Mouse (Mus musculus): Measurements from ENCODE around the gene Cckbr. TPM values are rescaled to one million over a fixed set of nuclear protein-coding genes. Genes with fewer than 3 reads are reported as not detected.
A peak's percentile ranks its signal among the peaks of the same experiment; 100 is the strongest.
"Not testable (repeated sequence)": the region's sequence is repeated elsewhere in the genome, so short reads cannot be mapped to it uniquely, and the experiment has no call there.

Cckbr gene
- polyA plus RNA-seq, 1 experiment from 2014 or later = 0.69 TPM

DNA sequence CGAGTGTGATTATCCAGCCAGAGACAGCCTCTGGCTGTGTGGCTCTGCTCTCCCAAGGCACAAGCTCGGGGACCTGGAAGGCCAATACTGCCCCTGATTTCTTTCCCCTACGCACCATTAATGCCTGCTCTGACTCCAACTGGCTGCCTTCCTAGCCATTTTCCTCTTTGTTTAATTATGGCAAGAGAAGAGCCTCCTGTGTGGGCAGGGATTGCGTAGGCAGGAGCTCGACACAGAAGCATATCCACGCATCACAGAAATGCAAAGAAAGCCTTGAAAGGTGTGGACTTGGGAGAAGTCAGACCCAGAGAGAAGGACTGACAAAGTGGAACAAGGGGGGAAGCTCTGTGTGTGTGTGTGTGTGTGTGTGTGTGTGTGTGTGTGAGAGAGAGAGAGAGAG, 11.1 kb upstream of the Cckbr start:
- no peaks in the 10 kb centered on the region for H3K36me3 ChIP-seq (replicated peaks)
- DNase-seq (ENCODE audit: extremely low spot score, low spot score) = no peak
- WGBS = 65% methylated on average over 6 of the region's 6 CpGs
- no peaks in the 10 kb centered on the region for H3K9me3 ChIP-seq
- H3K4me3 ChIP-seq = no peak overlapping the region
- H3K27me3 ChIP-seq (ENCODE audit: poor library complexity, severe bottlenecking) = 0 out of 2 replicates have a peak, but pooled peaks cover 3% of the 10 kb centered on the region
- H3K27ac ChIP-seq = no peak overlapping the region
- no peaks in the 10 kb centered on the region for H3K4me1 ChIP-seq

GRCm38 (mm10) chr7:105416529-105416928, 9.0 kb upstream of the Cckbr start:
- no peaks in the 10 kb centered on the region for H3K36me3 ChIP-seq (replicated peaks)
- no peak overlapping the region for H3K4me3 ChIP-seq
- no peaks in the 10 kb centered on the region for H3K4me1 ChIP-seq
- no peak for DNase-seq (ENCODE audit: extremely low spot score, low spot score)
- H3K27ac ChIP-seq = no peak overlapping the region
- WGBS = 93% methylated on average over 7 of the region's 7 CpGs
- no peaks in the 10 kb centered on the region for H3K9me3 ChIP-seq
- H3K27me3 ChIP-seq (ENCODE audit: poor library complexity, severe bottlenecking) = no peaks in the 10 kb centered on the region

DNA sequence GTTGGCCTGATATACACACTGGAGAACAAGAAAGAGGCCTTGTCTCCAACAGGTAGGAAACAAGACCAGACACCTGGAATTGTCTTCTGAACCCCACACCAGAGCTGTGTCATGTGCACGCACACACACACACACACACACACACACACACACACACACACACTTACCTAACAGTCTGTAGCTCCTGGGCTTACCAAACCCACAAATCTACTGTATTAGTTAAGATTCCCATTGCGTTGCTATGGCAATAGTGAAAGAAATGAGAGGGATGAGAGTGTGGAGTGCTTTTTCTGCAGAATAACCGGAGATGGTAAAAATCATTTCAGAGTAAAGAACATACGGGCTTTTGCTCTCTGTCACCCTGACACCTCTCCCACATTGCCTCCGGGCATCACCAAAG, 7.4 kb upstream of the Cckbr start:
- no peak overlapping the region for H3K27ac ChIP-seq
- H3K27me3 ChIP-seq (ENCODE audit: poor library complexity, severe bottlenecking) = no peaks in the 10 kb centered on the region
- WGBS = 92% methylated on average over 5 of the region's 5 CpGs
- H3K36me3 ChIP-seq (replicated peaks) = no peaks in the 10 kb centered on the region
- DNase-seq (ENCODE audit: extremely low spot score, low spot score) = no peak
- no peaks in the 10 kb centered on the region for H3K9me3 ChIP-seq
- no peaks in the 10 kb centered on the region for H3K4me1 ChIP-seq
- H3K4me3 ChIP-seq = no peak overlapping the region

DNA sequence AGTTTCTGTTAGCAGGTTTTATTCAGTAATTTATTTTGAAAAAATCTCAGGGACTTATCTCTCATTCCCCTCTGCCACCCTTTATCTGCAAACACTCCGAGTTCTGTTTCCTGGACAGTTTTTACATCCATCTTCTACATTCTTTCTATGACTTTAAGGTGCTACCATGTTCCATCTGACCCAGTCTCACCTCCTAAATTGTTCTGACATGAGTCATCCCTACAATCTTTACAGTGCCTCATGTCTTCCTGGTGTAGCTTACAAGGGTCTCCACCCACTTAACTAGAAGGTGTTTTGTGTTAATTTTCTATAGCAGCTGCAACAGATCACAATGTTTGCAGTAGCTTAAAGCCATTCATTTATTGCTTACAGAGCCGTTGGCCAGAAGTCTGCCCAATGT, 4.6 kb upstream of the Cckbr start:
- peaks cover 10% of the 10 kb centered on the region for H3K4me1 ChIP-seq
- no peak overlapping the region for H3K4me3 ChIP-seq
- WGBS = 69% methylated on average over 2 of the region's 2 CpGs
- no peaks in the 10 kb centered on the region for H3K36me3 ChIP-seq (replicated peaks)
- H3K27ac ChIP-seq = no peak overlapping the region
- no peaks in the 10 kb centered on the region for H3K9me3 ChIP-seq
- peaks cover 27% of the 10 kb centered on the region for H3K27me3 ChIP-seq (ENCODE audit: poor library complexity, severe bottlenecking)
- no peak for DNase-seq (ENCODE audit: extremely low spot score, low spot score)

GRCm38 (mm10) chr7:105424368-105424767, 1.2 kb upstream of the Cckbr start:
- DNase-seq (ENCODE audit: extremely low spot score, low spot score) = no peak
- Histone ChIP-seq H3K4me1 (peaks cover 15% of the 10 kb centered on the region), H3K36me3 (replicated peaks) (no peaks in the 10 kb centered on the region), H3K27ac (no peak overlapping the region), H3K27me3 (ENCODE audit: poor library complexity, severe bottlenecking) (peaks cover 49% of the 10 kb centered on the region), H3K4me3 (no peak overlapping the region), H3K9me3 (no peaks in the 10 kb centered on the region)
- WGBS = 32% methylated on average over 5 of the region's 5 CpGs

DNA sequence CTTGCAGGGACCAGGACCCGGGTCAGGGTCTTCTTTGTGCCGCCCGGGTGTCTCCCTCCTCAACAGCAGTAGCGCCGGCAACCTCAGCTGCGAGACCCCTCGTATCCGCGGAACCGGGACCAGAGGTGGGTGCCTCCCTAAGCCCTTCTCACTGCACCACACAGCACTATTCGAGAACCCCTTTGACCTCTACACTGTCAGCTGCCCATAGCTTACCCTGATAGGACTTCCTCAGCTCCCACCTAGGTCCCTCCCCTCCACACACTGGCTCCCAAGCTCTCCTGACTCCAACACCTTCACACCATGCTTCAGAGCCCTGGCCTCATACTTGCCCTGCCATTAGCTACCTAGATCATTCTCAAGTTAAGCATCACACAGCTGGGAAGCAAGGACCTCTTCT, 520 bp downstream of the Cckbr start:
- H3K4me3 ChIP-seq = peak overlapping the region; percentile 64
- H3K9me3 ChIP-seq = no peaks in the 10 kb centered on the region
- no peak for DNase-seq (ENCODE audit: extremely low spot score, low spot score)
- H3K36me3 ChIP-seq (replicated peaks) = no peaks in the 10 kb centered on the region
- WGBS = 2% methylated on average over 11 of the region's 11 CpGs
- H3K4me1 ChIP-seq = peaks cover 15% of the 10 kb centered on the region
- peak overlapping the region; percentile 76 for H3K27ac ChIP-seq
- H3K27me3 ChIP-seq (ENCODE audit: poor library complexity, severe bottlenecking) = peaks cover 49% of the 10 kb centered on the region

GRCm38 (mm10) chr7:105432058-105432457, 6.5 kb downstream of the Cckbr start:
- Histone ChIP-seq H3K4me1 (no peaks in the 10 kb centered on the region), H3K36me3 (replicated peaks) (no peaks in the 10 kb centered on the region), H3K27ac (no peak overlapping the region), H3K9me3 (no peaks in the 10 kb centered on the region), H3K27me3 (ENCODE audit: poor library complexity, severe bottlenecking) (peaks cover 11% of the 10 kb centered on the region), H3K4me3 (no peak overlapping the region)
- no peak for DNase-seq (ENCODE audit: extremely low spot score, low spot score)
- WGBS = 60% methylated on average over 1 of the region's 1 CpGs

DNA sequence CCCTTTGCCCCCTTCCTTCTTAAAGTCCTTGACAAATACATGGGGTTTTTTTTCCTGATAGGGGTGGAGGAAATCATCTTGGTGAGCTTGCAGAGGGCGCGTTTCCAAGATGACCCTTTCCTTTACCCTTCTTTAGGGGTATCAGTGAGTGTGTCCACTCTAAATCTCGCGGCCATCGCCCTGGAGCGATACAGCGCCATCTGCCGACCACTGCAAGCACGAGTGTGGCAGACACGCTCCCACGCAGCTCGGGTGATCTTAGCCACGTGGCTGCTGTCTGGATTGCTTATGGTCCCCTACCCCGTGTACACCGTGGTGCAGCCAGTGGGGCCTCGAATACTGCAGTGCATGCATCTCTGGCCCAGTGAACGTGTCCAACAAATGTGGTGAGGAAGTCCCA, 8.3 kb downstream of the Cckbr start:
- WGBS = 89% methylated on average over 17 of the region's 17 CpGs

DNA sequence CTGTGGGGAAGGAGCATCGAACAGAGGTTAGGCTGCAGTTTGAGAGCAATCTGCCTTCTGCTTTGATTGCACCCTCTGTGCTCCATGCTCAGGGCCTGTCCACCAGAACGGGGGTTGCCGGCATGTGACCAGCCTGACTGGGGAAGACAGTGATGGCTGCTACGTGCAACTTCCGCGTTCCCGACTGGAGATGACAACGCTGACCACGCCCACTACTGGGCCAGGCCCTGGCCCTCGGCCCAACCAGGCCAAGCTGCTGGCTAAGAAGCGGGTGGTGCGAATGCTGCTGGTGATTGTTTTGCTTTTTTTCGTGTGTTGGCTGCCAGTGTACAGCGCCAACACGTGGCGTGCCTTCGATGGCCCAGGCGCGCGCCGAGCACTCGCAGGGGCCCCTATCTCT, 9.3 kb downstream of the Cckbr start:
- 89% methylated on average over 22 of the region's 22 CpGs for WGBS
- H3K4me1 ChIP-seq = no peaks in the 10 kb centered on the region
- no peaks in the 10 kb centered on the region for H3K9me3 ChIP-seq
- no peaks in the 10 kb centered on the region for H3K36me3 ChIP-seq (replicated peaks)
- no peak overlapping the region for H3K27ac ChIP-seq
- DNase-seq (ENCODE audit: extremely low spot score, low spot score) = no peak
- no peak overlapping the region for H3K4me3 ChIP-seq
- no peaks in the 10 kb centered on the region for H3K27me3 ChIP-seq (ENCODE audit: poor library complexity, severe bottlenecking)

More for the DNA sequence above, 8.3 kb downstream of the Cckbr start:
- no peak for DNase-seq (ENCODE audit: extremely low spot score, low spot score)
- no peaks in the 10 kb centered on the region for H3K4me1 ChIP-seq
- H3K27me3 ChIP-seq (ENCODE audit: poor library complexity, severe bottlenecking) = no peaks in the 10 kb centered on the region
- no peaks in the 10 kb centered on the region for H3K9me3 ChIP-seq
- no peaks in the 10 kb centered on the region for H3K36me3 ChIP-seq (replicated peaks)
- H3K27ac ChIP-seq = no peak overlapping the region
- no peak overlapping the region for H3K4me3 ChIP-seq

DNA sequence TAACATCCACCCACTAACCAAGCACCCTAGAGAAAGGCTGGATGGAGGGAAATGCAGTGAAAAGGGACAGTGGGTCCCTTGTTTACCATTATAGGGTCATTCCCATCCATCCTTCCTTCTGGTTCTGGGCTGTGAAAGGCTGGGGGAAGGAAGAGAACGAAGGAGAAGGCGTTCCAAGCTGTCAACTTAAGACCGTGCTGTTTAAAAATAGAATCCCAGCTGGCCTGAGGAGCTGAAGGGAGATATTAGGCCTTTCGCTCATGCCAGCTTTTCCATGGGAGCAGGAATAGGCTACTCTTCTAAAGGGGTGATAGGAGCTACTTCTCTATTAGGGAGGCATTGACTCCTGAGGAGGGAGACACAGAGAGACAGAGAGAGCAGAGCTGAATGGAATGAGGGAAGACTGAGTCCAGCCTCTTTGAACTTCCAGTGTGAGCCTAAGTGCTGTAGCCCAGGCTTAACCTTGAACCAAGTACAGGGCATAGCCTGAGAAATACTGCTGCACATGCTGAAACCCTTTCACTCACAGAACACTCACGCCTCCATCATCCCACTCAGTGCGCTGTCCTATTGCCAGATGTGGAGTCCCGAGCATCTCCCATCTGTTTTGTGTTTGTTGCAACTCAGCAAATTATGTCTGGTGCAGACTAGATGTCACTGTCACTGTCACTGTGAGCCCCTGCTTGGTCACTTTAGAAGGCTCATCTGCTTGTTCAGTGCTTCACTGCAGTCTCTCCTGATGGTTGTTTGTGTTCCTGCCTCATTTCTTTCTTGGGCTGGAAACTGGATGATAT, 12.6 kb downstream of the Cckbr start:
- DNase-seq (ENCODE audit: extremely low spot score, low spot score) = no peak
- Histone ChIP-seq H3K9me3 (no peaks in the 10 kb centered on the region), H3K4me1 (no peaks in the 10 kb centered on the region), H3K36me3 (replicated peaks) (no peaks in the 10 kb centered on the region), H3K27me3 (ENCODE audit: poor library complexity, severe bottlenecking) (no peaks in the 10 kb centered on the region), H3K27ac (no peak overlapping the region), H3K4me3 (no peak overlapping the region)
- 86% methylated on average over 7 of the region's 7 CpGs for WGBS

GRCm38 (mm10) chr7:105441426-105441825, 15.9 kb downstream of the Cckbr start:
- WGBS = 69% methylated on average over 4 of the region's 4 CpGs
- no peak overlapping the region for H3K4me3 ChIP-seq

GRCm38 (mm10) chr7:105445076-105445475, 19.5 kb downstream of the Cckbr start:
- DNase-seq (ENCODE audit: extremely low spot score, low spot score) = no peak
- Histone ChIP-seq H3K27ac (no peak overlapping the region), H3K36me3 (replicated peaks) (no peaks in the 10 kb centered on the region), H3K9me3 (no peaks in the 10 kb centered on the region), H3K4me3 (no peak overlapping the region), H3K27me3 (ENCODE audit: poor library complexity, severe bottlenecking) (no peaks in the 10 kb centered on the region), H3K4me1 (no peaks in the 10 kb centered on the region)
- 72% methylated on average over 3 of the region's 3 CpGs for WGBS

More at GRCm38 (mm10) chr7:105441426-105441825, 15.9 kb downstream of the Cckbr start:
- H3K9me3 ChIP-seq = no peaks in the 10 kb centered on the region
- H3K4me1 ChIP-seq = no peaks in the 10 kb centered on the region
- no peaks in the 10 kb centered on the region for H3K36me3 ChIP-seq (replicated peaks)
- DNase-seq (ENCODE audit: extremely low spot score, low spot score) = no peak
- no peaks in the 10 kb centered on the region for H3K27me3 ChIP-seq (ENCODE audit: poor library complexity, severe bottlenecking)
- no peak overlapping the region for H3K27ac ChIP-seq

GRCm38 (mm10) chr7:105453345-105453744, 27.8 kb downstream of the Cckbr start:
- not testable (repeated sequence) for H3K4me3 ChIP-seq; H3K36me3 ChIP-seq (replicated peaks); H3K27ac ChIP-seq; H3K27me3 ChIP-seq (ENCODE audit: poor library complexity, severe bottlenecking); H3K4me1 ChIP-seq; H3K9me3 ChIP-seq; DNase-seq (ENCODE audit: extremely low spot score, low spot score)
- 86% methylated on average over 4 of the region's 4 CpGs for WGBS

GRCm38 (mm10) chr7:105458546-105458945, 33.0 kb downstream of the Cckbr start:
- Histone ChIP-seq H3K27me3 (ENCODE audit: poor library complexity, severe bottlenecking) (no peaks in the 10 kb centered on the region), H3K27ac (no peak overlapping the region), H3K4me3 (no peak overlapping the region), H3K4me1 (no peaks in the 10 kb centered on the region), H3K9me3 (no peaks in the 10 kb centered on the region), H3K36me3 (replicated peaks) (no peaks in the 10 kb centered on the region)
- no peak for DNase-seq (ENCODE audit: extremely low spot score, low spot score)
